Mouse (Mus musculus) mouse trophoblast stem cell (cell line): ENCODE results near the gene Ltf.

Source experiments
- in situ Hi-C, 2 experiments: fragments of 300-500 bp; cut with MseI, MboI; formaldehyde crosslinking; loops; 2 replicates in 1 of 2; 3 replicates in 1 of 2; pipeline ENCODE4 v1.15.1; 2025

The Ltf gene

GRCm38 (mm10) chr9:111019022-111019421 lies at the start of gene Ltf:
Gene Ltf (plus strand): TSS chr9:111019271.
- in situ Hi-C loops, result no loop called here

GRCm38 (mm10) chr9:110979411-110979810 lies 39.7 kb upstream of the Ltf start:
- in situ Hi-C loops, result no loop called here

- in situ Hi-C loops, result no loop called here
Measured at GRCm38 (mm10) chr9:110982351-110982750, 36.7 kb upstream of the Ltf start.

GRCm38 (mm10) chr9:110984096-110984495 lies 35.0 kb upstream of the Ltf start:
- in situ Hi-C loops, result no loop called here

- in situ Hi-C loops, result no loop called here
Measured at GRCm38 (mm10) chr9:110985541-110985940, 33.5 kb upstream of the Ltf start.

GRCm38 (mm10) chr9:110985951-110986350 lies 33.1 kb upstream of the Ltf start:
- in situ Hi-C loops, result no loop called here

- in situ Hi-C loops, result no loop called here
Measured at GRCm38 (mm10) chr9:110987331-110987730, 31.7 kb upstream of the Ltf start.

- in situ Hi-C loops, result no loop called here
Measured at GRCm38 (mm10) chr9:110988078-110988477, 31.0 kb upstream of the Ltf start.

- in situ Hi-C loops, result no loop called here
Measured at GRCm38 (mm10) chr9:110989141-110989540, 29.9 kb upstream of the Ltf start.

- in situ Hi-C loops, result no loop called here
Measured at GRCm38 (mm10) chr9:110989543-110989942, 29.5 kb upstream of the Ltf start.

GRCm38 (mm10) chr9:110990204-110990603 lies 28.9 kb upstream of the Ltf start, which contains the start of gene Rtp3:
Gene Rtp3 (minus strand): TSS chr9:110990583.
- in situ Hi-C loops, result no loop called here

- in situ Hi-C loops, result no loop called here
Measured at GRCm38 (mm10) chr9:110993281-110993709, 25.8 kb upstream of the Ltf start.

- in situ Hi-C loops, result loop anchor here in 1 of 2 experiments (5.0 kb wide), 1 partner anchor 78 kb away; no protein-coding TSS in a partner anchor
Measured at GRCm38 (mm10) chr9:110994716-110995172, 24.3 kb upstream of the Ltf start.

- in situ Hi-C loops, result loop anchor here in 1 of 2 experiments (5.0 kb wide), 1 partner anchor 75 kb away; no protein-coding TSS in a partner anchor
Measured at GRCm38 (mm10) chr9:110997245-110997644, 21.8 kb upstream of the Ltf start.

GRCm38 (mm10) chr9:110999056-110999455 lies 20.0 kb upstream of the Ltf start:
- in situ Hi-C loops, result loop anchor here in 1 of 2 experiments (5.0 kb wide), 1 partner anchor 73 kb away; no protein-coding TSS in a partner anchor

GRCm38 (mm10) chr9:110999856-111000255 lies 19.2 kb upstream of the Ltf start:
- in situ Hi-C loops, result loop anchor here in 1 of 2 experiments (5.0 kb wide), 1 partner anchor 72 kb away; no protein-coding TSS in a partner anchor

GRCm38 (mm10) chr9:111001621-111002020 lies 17.4 kb upstream of the Ltf start:
- in situ Hi-C loops, result no loop called here

- in situ Hi-C loops, result no loop called here
Measured at GRCm38 (mm10) chr9:111003279-111003678, 15.8 kb upstream of the Ltf start.

GRCm38 (mm10) chr9:111006544-111006943 lies 12.5 kb upstream of the Ltf start:
- in situ Hi-C loops, result no loop called here

GRCm38 (mm10) chr9:111009763-111010162 lies 9.3 kb upstream of the Ltf start:
- in situ Hi-C loops, result no loop called here

- in situ Hi-C loops, result no loop called here
Measured at GRCm38 (mm10) chr9:111011550-111011949, 7.5 kb upstream of the Ltf start.

- in situ Hi-C loops, result no loop called here
Measured at GRCm38 (mm10) chr9:111012041-111012440, 7.0 kb upstream of the Ltf start.

- in situ Hi-C loops, result no loop called here
Measured at GRCm38 (mm10) chr9:111015658-111016057, 3.4 kb upstream of the Ltf start.

- in situ Hi-C loops, result no loop called here
Measured at GRCm38 (mm10) chr9:111026791-111027190, 7.7 kb downstream of the Ltf start.
